Mouse (Mus musculus) heart, adult 2 months (tissue): Measurements from ENCODE around the gene Rrh.

Experiments used
- CTCF ChIP-seq: fragments of 200-600 bp; IDR thresholded peaks from 2 replicates; pipeline ENCODE4 v1.8.1; 2022; ENCODE audit warnings: antibody characterized with exemption, mild to moderate bottlenecking, moderate library complexity
- EP300 ChIP-seq: fragments of 200-500 bp; IDR thresholded peaks from 2 replicates; pipeline ENCODE4 v1.6.1; 2011; ENCODE audit warnings: low read depth, low read length, control low read depth; ENCODE audit not compliant: insufficient read depth
- POLR2A ChIP-seq: fragments of 200-500 bp; IDR thresholded peaks from 2 replicates; pipeline ENCODE4 v1.6.1; 2011; ENCODE audit warnings: mild to moderate bottlenecking, low read depth, low read length, control low read depth; ENCODE audit not compliant: insufficient read depth

- TF ChIP-seq POLR2A: no peak
- TF ChIP-seq CTCF: no peak
- no peak for TF ChIP-seq EP300
Observed at GRCm38 (mm10) chr3:129836051-129836697, 13.8 kb upstream of the Rrh start.
